Mouse (Mus musculus) lung, postnatal 14 days (tissue): ENCODE measurements around the gene Acsm4.
"Not testable (repeated sequence)": the region's sequence is repeated elsewhere in the genome, so short reads cannot be mapped to it uniquely, and the experiment has no call there.

Experiments used
- DNase-seq: peaks from one replicate; pipeline ENCODE4 v3.0.0; 2021

Acsm4 gene

DNA sequence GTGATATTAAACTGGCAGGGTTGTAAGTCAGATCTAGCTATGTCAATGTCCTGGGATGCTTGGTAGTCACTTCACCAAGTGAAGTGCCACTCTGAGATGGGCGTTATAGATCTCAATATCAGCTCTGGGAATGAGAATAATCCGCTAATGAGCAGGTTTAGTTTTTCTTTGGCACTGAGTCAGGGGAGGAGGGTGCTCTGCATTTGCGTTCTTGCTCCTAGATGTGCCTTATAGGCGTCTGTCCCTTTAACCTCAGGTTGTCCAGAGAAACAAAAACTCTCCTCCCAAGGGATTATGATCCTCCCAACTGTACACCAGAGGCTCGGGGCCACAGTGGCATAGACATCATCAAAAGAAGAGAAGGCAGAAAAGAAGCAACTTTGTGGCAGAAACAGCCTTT is at the start of gene Acsm4:
Gene Acsm4 (plus strand): TSS at position 301 of the 400 bp plus-strand sequence.
- DNase-seq: no peak

DNA sequence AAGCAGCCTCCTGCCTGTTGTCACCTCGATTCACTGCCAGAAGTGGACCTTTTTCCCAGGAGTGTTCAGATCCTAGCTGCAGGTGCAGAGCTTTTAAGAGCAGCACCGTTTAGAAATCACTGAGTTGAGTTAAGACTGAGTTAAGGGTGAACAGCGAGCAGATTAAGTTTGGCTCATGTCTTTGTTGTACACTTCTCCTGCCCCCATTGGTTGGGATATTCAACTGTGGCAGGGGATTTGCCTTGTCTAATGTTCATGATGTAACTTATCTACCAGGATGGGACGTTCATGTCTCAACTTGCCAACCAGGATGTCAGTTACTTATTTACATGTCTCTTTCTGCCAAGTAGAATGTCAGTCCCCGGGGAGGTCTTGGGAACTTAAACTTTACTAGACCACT is 47.5 kb upstream of the Acsm4 start:
- DNase-seq: no peak

DNA sequence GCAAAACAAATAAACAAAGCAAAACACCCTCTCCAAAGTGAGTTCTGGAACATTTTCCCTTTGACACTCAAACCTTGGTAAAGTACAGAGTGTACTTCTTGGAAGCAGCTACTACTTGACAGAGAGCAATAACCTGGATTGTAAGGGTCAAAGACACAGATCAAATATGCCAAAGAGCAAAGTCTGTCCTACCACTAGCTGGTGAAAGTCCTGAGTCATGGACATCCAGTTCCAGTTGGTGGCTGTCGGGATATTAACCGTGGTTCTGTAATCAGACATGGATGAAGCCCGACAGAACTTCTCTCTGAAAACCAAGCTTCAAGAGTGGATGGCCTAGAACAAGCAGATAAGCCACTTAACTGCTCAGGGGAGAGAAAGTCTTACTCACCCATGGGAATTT is 21.9 kb upstream of the Acsm4 start:
- DNase-seq: no peak

DNA sequence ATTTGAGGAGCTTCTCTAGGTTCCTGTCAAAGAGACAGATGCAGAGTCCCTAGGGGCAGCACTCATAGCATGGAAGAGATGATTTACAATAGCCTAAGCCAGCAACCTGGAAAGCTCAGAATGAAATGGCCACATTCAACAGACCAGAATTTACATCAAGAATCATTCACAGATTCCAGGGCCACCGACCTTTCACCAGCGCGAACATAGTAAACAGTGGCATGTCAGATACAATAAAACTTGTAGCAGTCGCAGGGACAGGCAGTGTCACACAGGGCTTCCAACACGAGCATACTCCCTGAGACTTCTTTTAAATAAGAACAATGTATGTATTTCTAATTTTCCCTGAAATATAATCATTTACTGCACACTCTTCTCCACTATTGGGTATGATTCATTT is 19.4 kb upstream of the Acsm4 start:
- no peak for DNase-seq

DNA sequence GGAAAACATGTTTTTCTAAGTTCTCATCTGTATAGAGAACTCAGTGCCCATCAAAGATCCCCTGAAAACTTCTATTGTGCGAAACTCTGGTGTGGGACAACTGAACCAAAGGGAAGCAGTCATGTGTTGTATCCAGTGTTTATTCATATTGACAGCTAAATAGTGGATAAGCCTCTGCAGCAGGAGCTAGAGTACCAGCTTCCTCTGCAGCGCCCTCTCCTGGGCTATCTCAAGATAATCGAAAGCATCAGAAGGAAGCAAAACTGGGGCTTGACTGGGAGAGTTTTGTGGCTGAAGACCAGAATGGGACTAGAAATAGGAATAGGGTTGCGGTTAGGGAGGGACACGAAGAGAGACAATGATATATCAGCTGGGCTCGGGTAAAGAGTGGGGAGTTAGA is 18.9 kb upstream of the Acsm4 start:
- DNase-seq: peak; percentile 6

DNA sequence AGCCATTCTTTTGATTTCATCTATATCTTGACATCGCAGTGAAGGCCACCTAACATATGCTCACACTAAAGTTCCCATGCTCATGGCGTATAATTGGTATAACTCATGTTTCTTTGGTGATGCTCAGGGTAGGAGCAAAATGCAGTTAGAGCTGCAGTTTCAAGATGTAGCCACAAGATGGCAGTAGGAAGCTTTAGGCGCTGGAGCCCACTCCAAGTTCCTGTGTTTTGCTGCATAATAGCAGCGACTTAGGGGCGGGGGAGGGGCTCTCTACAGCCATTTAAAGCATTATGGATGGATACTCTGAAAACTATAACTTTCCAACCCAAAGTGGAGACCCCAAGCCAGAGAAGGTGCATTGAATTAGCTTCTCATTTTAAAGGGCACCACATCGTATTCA is 16.4 kb upstream of the Acsm4 start:
- DNase-seq: peak; percentile 40

DNA sequence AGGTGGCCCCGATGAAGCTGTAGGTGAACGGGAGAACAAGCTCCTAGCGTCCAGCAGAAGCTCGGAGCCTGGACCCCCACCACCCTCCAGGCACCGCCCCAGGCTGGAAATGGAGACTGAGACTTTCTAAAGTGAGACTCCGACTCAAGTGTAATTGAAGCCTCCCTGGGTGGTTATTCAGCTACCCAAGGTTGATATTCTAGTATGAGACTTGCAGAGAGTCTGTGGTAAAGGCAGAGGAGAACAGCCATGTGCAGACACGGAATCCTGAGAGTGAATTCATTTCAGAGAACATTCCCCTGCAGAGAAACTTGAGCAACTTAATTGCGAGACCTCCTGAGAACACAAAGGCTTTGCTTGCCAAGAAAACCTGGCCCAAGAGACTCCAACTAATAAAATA is 9.7 kb upstream of the Acsm4 start:
- DNase-seq: no peak

DNA sequence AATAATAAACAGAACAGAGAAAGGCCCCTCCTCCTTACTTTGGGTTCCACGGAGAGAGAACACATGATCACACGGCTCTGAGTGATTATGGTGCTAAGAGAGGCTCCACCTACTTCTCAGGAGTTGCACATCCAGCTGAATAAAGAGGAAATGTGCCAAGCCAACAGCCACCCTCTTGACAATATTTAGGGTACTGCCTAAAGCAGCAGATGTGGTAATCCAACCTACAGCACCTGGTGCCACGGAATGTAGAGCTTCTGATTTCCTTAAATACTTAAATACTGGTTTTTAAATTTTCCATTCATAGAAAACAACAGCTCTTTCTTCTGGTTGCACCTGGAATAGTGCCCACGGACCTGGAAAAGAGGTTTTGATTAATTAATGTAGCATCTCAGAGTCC is 7.1 kb upstream of the Acsm4 start:
- DNase-seq: no peak

DNA sequence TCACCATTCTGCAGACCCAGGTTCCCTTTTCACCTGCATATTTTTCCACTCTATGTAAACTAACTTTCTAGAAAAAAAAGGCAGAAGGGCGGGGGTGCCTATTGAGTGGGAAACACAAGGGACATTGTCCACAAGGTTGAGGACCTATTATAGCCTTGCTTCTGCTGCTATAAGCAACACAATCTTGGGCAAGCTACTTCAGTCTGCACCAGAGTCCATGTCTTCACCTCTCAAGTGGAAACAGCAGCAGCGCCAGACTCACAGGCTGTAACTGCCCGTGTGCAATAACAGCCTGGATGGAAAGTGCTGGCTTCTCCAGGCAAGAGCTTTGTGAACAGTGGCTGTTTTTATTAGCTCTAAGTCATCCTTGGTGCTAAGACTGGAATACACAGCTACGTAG is 2.5 kb downstream of the Acsm4 start:
- DNase-seq: no peak

DNA sequence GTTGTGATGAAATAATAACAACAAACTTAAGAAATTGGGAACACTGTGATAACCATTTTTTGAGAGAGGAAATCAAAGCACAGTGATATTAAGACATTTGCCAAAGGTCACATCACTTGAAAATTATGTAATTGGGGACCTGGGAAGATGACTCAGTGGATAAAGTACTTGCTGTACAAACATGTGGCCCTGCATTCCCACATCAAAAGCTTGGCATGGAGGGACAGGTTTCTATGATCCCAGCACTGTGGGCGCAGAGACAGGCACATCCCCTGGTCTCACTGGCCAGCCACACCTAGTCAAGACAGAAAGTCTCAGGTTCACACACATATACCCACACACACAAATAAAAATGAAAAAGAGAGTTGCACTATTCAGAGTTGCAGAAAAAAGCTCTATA is 5.1 kb downstream of the Acsm4 start:
- no peak for DNase-seq

DNA sequence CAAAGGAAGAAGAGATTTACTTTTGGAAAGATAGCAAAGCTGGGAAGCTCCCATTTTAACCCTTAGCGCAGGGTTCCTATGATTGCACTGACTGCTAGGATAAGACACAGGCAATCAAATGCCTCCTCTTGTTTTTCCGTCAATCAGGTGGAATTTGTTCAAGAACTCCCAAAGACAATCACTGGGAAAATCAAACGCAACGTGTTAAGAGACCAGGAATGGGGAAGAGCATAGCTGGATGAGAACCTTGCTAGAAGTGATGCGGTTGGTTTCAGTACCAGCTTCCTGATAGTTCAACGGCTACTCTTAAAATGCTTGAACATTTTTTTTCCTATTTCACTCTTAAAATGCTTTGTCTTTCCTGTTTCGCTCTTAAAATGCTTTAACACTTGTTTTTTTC is 24.3 kb downstream of the Acsm4 start:
- no peak for DNase-seq

DNA sequence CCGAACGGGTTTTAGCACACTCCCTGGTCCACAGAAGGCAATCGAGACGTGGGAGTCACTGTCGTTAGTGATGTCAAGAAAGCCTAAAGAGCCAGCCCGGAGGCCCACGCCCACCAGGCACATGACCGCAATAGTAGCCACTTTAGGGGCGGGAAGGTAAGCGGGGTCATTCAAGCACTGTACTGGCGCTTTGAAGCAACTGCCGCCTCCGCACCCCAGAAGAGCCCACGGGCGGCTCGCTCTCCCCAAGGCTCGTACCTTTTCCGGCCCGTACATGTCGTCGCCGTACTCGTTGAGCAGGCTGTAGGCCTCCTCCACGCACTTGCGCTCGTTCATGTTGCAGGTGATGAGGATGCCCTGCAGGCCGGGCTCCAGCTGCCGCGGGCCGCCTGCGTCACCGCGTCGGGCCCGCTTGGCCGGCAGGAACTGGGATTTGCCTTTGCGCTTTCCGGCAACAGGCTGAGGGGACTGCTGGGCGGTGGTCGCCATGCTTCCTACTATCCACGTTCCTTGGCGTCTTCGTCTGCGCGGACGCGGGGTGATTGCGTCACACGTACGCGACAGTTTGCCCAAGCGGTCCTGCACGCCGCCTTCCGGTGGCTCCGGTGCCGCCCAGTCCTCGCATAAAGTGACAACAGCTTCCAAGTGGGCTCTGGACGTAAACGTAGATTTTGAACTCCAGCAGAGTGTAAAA is 30.6 kb downstream of the Acsm4 start, which contains the start of gene Thumpd1:
Gene Thumpd1 (minus strand): TSS at position 546 of the 694 bp plus-strand sequence.
- DNase-seq: peak; percentile 95

DNA sequence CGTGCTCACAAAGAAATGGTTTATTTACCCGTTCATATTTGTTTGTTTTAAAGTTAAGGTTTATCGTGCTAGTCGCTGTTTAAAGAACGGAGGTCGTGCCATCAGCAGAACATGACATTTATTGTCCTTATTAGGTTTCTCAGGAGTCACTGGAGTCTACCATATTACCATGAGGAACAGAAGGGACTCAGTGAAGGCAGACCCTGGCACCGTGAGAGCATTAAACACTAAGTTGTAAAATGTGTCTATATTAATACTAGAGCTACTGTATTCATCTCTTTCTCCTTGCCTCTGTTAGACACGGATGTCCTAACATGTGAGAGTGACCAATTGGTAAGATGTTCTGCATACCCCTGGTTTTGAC is 31.1 kb downstream of the Acsm4 start:
- DNase-seq: peak; percentile 2

DNA sequence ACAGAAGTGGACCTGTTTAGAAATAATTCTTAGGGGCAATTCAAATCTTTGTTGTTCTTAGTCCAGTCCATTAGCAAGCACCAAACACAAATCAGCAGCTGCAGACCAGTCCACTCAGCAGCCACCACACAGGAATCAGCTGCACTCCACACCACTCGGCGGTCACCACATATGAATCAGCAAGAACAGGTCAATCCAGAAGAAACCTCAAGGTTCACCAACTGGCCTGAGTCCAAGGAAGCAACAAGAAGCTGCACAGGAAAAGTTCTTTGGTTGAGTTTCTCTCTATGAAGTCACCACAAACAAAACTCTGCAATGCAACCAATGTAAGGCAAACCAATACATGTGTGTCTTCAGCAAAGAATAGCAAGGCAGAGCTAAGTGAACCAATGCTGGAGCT is 37.8 kb downstream of the Acsm4 start:
- no peak for DNase-seq

DNA sequence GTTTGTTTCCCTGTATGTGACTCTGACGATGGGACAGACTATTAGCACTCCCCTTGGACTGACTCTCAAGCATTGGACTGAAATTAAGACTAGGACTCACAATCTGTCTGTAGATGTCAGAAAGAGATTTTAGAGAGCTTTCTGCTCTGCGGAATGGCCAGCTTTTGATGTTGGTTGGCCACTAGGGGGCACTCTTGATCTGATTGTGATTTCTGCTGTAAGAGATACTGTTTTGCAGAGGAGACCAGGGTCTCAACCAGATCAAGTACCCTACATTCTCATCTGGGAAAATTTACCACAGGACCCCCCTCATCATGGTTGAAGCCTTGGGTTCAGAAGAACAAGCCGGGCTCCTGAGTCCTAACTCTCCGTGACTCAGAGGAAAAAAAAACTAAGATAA is 41.4 kb downstream of the Acsm4 start:
- peak; percentile 6 for DNase-seq

DNA sequence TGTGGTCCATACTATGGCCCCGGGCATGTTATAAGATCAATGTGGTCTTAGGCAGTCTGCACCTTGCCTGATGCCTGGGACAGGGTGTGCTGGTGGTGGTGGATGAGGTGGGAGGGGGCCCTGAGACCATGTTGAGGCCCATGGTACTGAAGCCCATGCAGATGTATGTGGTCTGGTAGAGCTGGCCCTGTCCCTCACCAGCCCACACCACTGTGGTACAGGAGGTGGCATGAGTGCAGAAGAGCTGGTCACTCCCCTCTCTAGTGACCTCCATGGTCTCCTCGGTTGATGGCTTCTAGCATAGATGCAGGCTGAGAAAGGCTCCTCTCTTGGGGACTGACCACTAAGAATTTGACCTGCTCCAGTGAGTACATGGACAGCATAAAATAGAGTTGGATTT is 49.1 kb downstream of the Acsm4 start:
- DNase-seq: no peak

DNA sequence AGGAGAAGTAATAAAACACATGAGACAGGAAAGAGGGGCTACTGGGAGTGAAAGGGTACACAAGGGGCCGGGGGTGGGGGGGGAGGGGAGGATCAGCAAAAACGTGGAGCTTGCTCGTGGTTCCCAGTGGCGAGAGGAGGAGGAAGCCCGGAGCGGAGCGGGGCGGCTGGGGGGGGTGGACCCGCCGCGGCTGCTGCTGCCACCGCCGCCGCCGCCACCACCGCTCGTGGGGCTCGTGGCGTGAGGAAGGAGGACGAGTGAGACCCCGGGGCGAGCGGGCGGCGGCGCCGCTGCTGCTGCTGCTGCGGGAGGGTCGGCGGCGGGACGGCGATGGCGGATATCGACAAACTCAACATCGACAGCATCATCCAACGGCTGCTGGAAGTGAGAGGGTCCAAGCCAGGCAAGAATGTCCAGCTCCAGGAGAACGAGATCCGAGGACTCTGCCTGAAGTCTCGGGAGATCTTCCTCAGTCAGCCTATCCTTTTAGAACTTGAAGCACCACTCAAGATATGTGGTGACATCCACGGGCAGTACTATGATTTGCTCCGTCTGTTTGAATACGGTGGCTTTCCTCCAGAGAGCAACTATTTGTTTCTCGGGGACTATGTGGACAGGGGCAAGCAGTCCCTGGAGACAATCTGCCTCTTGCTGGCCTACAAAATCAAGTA is 50.1 kb downstream of the Acsm4 start:
- not testable (repeated sequence) for DNase-seq

DNA sequence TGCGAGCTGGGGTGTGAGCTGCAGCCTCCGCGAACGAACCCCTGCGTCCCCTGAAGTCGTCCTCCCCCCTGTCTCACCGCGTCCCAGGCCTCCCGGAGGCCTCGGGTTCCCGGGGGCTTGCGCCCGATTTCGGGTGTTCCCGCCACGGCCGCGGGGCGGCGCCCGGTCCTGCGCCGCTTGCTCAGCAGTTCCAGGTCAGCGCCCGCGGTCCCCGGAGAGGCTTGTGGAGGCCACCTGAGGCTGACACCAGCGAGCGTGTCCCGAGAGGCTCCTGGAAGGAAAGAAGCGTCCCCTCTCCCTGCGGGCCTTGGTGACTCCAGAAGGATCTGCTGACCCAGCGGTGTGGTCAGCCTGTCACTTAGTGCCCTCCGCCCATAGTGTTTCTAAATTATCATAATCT is 54.5 kb downstream of the Acsm4 start:
- DNase-seq: no peak

DNA sequence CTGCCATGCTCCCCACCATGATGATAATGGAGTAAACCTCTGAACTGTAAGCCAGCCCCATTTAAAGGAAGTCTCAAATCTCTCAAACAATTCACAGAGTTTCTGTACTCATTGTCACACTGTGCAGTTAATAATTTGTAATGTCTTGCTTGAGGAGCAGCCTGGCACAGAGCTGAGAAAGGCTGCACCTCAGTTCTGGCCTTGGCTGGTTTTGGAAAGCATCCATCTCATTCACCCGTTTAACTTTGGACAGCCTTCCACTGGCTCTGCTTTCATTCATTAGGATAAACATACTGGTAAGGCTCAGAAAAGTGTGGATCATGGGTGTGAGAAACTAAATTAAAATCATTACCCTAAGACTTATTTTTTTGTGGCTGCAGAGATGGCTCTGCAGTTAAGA is 56.0 kb downstream of the Acsm4 start:
- no peak for DNase-seq

DNA sequence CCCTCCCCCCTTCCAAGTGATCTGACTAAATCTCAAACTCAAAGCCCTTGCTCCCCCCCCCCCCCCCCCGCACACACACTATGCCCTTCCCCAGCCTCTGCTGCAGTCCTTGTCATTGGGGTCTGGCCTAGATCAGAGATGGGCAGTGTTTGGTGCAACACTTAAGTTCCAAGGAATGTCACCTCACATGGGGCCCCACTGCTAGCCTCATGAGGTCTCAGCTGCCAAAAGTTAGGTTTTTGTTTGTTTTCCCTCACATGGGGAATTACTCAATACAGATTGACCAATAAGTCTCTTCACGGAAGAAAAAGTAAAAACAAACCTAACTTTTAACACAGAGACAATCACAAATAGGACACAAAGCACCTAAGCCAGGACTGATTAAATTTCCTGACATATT is 58.9 kb downstream of the Acsm4 start:
- no peak for DNase-seq

DNA sequence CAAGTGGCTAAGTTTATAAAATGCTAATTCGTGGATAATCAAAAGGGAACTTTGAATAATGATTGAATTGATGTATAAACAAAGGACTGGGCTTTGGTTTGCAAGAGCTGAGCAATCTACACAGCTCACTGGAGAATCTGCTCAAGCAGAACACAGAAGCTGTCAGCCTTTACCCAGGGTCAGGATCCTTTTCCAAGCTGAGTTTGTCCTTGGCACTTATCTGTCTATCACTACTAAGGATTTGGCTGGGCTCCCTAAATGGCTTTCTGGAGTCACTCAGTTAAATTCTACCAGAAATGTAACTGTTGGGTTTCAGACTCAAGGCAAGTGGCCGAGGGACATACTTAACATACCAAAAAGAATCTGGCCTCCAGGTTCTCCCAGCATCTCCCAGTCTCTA is 60.1 kb downstream of the Acsm4 start:
- DNase-seq: no peak

DNA sequence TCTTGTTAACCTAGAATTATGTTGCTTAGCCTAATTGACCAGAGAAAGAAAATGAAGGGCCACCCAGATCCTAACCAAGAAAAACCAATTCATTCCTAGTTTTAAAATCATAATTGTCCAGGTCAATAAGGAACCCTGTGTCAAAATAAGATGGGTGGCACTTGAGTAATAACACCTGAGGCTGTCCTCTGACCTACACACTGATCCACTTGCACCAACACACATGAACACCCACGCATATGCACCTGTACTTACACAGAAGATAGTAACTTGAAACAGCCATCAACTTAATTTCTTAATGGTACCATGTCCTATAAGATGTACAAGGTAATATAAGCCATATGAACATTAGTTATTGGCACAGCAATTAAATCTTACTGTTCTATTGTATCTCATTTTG is 63.9 kb downstream of the Acsm4 start:
- DNase-seq: no peak

DNA sequence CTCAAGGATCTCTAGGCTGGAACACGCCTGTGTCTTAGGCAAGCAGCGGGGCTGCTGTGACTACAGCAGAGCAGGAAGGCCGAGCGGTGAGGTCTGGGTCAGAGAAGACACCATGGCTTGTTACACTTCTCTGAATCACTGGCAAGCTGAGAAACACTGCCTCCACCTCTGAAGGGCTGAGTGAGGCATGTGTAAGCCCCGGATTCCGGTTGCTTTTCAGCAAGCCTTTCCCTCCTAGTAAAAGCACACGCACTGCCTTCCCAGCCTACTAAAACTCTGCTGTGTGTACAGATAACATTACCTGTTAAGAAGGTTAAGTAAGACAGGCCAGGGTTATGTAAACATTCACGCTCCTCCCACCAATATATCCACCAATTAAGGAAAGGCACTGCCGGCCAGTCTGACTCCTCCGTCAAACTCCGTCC is 70.7 kb downstream of the Acsm4 start, which contains the start of gene Acsm3:
Gene Acsm3 (plus strand): TSS at position 397 of the 425 bp plus-strand sequence.
- DNase-seq: no peak

DNA sequence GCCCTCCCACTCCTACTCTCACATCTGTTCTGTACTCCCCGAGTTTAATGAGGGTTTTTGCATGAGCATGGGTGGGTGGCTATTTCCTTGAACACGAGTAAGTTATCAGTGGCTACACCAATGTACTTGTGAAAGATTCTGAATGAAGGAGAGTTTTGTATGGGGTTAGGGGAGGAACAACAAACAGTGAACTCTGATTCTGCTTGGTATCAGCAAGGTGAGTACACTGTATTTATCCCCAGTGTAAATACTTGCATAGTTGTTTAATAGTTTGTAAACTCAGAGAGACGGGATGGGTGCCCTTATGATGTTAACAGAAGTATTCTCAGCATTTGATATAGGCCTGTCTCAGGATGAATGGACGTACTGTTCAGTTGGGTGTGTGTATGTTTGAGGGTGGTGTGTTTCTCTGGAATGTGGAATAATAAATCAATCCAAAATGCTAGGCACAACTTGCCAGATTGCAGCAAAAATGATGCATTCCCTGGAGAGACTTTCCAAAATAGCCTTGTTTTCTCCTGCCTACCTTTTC is 72.4 kb downstream of the Acsm4 start:
- no peak for DNase-seq
